Mouse (Mus musculus): ENCODE data around the gene Zc3h15. TPM values are rescaled to one million over a fixed set of nuclear protein-coding genes. Genes with fewer than 3 reads are reported as not detected.
"Not testable (repeated sequence)": the region's sequence is repeated elsewhere in the genome, so short reads cannot be mapped to it uniquely, and the experiment has no call there.

Zc3h15 gene
- polyA plus RNA-seq, 1 experiment from 2014 or later = 145 TPM

GRCm38 (mm10) chr2:83652606-83653005 is 8.4 kb downstream of the Zc3h15 start:
- H3K27ac ChIP-seq = no peak overlapping the region
- ATAC-seq = no peak
- no peaks in the 10 kb centered on the region for H3K9me3 ChIP-seq
- H3K4me1 ChIP-seq (replicated peaks) = peaks cover 4% of the 10 kb centered on the region; the same call in 1 of the 2 replicates
- H3K36me3 ChIP-seq = no peaks in the 10 kb centered on the region
- no peaks in the 10 kb centered on the region for H3K27me3 ChIP-seq (replicated peaks)
- H3K4me3 ChIP-seq (replicated peaks) = no peak overlapping the region
- H3K4me2 ChIP-seq (replicated peaks) = no peak overlapping the region
- no peak overlapping the region for H3K9ac ChIP-seq

DNA sequence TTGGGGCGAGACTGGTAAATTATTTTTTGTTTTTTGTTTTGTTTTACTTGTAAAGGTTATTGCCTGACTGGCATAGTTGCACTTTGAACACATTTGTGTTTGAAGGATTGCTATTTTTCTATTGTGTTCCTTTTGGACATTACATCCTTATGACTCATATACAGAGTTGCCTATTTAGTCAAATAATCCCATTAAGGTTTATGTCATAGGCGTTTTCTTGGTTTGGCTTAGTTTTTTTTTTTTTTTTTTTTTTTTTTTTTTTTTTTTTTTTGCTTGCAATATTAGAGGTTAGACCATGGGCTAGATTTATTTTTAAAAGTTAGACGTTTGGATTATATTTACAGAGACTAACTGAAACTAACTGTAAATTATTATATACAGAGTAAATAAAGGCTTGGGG is 15.0 kb downstream of the Zc3h15 start:
- Histone ChIP-seq H3K4me1 (replicated peaks) (no peaks in the 10 kb centered on the region), H3K9me3 (no peaks in the 10 kb centered on the region), H3K27ac (no peak overlapping the region), H3K4me2 (replicated peaks) (no peak overlapping the region), H3K4me3 (replicated peaks) (no peak overlapping the region), H3K9ac (no peak overlapping the region), H3K27me3 (replicated peaks) (no peaks in the 10 kb centered on the region), H3K36me3 (peaks cover 8% of the 10 kb centered on the region; the same call in 1 of the 2 replicates)
- ATAC-seq = no peak
- WGBS = 77% methylated on average over 3 of the region's 3 CpGs

- H3K9ac ChIP-seq = no peak overlapping the region
- no peaks in the 10 kb centered on the region for H3K4me1 ChIP-seq (replicated peaks)
- H3K4me2 ChIP-seq (replicated peaks) = no peak overlapping the region
- H3K27me3 ChIP-seq (replicated peaks) = no peaks in the 10 kb centered on the region
- WGBS = 97% methylated on average over 1 of the region's 1 CpGs
- H3K9me3 ChIP-seq = no peaks in the 10 kb centered on the region
- H3K36me3 ChIP-seq = peaks cover 8% of the 10 kb centered on the region; the same call in 1 of the 2 replicates
- H3K27ac ChIP-seq = no peak overlapping the region
- ATAC-seq = no peak
- H3K4me3 ChIP-seq (replicated peaks) = no peak overlapping the region
Measured at GRCm38 (mm10) chr2:83660114-83660513, 15.9 kb downstream of the Zc3h15 start.

DNA sequence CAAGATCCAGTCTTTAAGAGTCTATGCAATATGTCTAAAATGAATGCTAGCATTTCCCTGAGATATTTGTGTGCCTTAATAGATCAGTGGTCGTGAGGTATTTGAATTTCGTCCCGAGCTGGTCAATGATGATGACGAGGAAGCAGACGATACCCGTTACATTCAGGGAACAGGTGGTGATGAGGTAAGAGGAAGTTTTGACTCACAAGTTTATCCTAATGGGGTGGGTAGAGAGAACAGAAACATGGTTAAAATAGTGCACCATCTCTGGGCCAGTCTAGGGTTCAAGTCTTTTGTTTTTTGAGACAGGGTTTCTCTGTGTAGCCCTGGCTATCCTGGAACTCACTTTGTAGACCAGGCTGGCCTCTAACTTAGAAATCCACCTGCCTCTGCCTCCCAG is 17.1 kb downstream of the Zc3h15 start:
- 94% methylated on average over 6 of the region's 6 CpGs for WGBS
- Histone ChIP-seq H3K9ac (no peak overlapping the region), H3K4me2 (replicated peaks) (no peak overlapping the region), H3K4me3 (replicated peaks) (no peak overlapping the region), H3K4me1 (replicated peaks) (no peaks in the 10 kb centered on the region), H3K36me3 (peaks cover 8% of the 10 kb centered on the region; the same call in 1 of the 2 replicates), H3K27ac (no peak overlapping the region), H3K27me3 (replicated peaks) (no peaks in the 10 kb centered on the region), H3K9me3 (no peaks in the 10 kb centered on the region)
- ATAC-seq = no peak

DNA sequence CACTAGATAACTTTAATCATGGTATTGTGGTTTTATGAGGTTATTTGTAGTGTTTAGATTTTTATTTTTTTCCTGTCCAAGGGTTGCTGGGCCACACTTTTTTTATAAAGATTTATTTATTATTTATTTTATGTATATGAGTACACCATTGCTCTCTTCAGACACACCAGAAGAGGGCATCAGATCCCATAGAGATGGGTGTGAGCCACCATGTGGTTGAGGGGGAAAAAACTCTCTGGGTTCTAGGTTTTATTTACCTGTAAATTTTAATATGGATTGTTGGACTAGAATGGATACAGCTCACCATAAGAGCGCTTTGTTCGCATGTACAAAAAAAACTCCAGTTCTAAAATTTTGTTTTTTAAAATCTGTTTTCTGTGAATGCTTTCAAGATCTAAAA is 20.8 kb downstream of the Zc3h15 start:
- not testable (repeated sequence) for H3K9me3 ChIP-seq; H3K4me1 ChIP-seq (replicated peaks); H3K27me3 ChIP-seq (replicated peaks); H3K9ac ChIP-seq; H3K4me3 ChIP-seq (replicated peaks); ATAC-seq; H3K4me2 ChIP-seq (replicated peaks); H3K27ac ChIP-seq
- 98% methylated on average over 2 of the region's 2 CpGs for WGBS
- H3K36me3 ChIP-seq = peaks cover 10% of the 10 kb centered on the region; the same call in 1 of the 2 replicates

DNA sequence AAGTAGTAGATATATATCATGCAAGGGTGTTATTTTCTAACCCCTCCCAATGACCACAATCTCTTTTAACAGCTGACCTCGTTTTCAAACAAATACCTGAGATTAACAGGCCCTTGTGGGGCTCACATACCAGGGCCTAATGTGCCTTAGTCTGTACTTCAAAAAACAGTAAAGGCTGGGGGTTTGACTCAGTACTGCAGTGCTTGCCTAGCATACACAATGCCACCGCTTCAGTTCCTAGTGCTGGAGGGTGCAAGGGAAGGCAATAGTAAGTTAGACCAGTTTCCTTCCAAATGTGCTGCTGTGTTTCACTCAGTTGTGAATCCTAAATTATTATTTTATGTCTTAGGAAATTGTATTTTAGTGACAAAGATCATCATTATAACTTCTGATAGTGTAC is 23.2 kb downstream of the Zc3h15 start:
- no peaks in the 10 kb centered on the region for H3K9me3 ChIP-seq
- no peak overlapping the region for H3K9ac ChIP-seq
- ATAC-seq = no peak
- no peaks in the 10 kb centered on the region for H3K27me3 ChIP-seq (replicated peaks)
- 85% methylated on average over 2 of the region's 2 CpGs for WGBS
- H3K4me2 ChIP-seq (replicated peaks) = no peak overlapping the region
- no peaks in the 10 kb centered on the region for H3K4me1 ChIP-seq (replicated peaks)
- peaks cover 6% of the 10 kb centered on the region; the same call in 1 of the 2 replicates for H3K36me3 ChIP-seq
- no peak overlapping the region for H3K27ac ChIP-seq
- H3K4me3 ChIP-seq (replicated peaks) = no peak overlapping the region

DNA sequence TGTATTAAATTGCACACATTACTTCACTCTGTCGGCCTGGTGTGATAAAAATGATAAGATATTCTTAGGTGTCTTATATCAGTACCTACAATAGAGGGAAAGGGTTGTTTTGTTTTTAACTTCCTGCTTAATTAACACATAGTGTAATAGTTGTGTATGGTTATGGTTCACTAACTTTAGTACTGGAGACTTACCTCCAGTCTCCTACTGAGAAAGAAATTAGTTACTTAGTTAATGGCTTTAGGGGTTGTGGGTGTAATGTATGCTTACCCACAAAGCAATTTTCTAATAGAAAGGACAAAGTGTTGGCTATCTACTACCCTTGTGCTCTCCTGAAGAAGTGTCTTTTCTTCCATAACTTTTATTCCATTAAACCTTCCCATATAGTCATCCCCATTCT is 23.8 kb downstream of the Zc3h15 start:
- H3K4me2 ChIP-seq (replicated peaks) = no peak overlapping the region
- no peaks in the 10 kb centered on the region for H3K27me3 ChIP-seq (replicated peaks)
- peaks cover 2% of the 10 kb centered on the region; the same call in 1 of the 2 replicates for H3K36me3 ChIP-seq
- H3K9me3 ChIP-seq = no peaks in the 10 kb centered on the region
- ATAC-seq = no peak
- no peak overlapping the region for H3K27ac ChIP-seq
- H3K4me3 ChIP-seq (replicated peaks) = no peak overlapping the region
- no peaks in the 10 kb centered on the region for H3K4me1 ChIP-seq (replicated peaks)
- H3K9ac ChIP-seq = no peak overlapping the region
- WGBS = 73% methylated on average over 1 of the region's 1 CpGs

GRCm38 (mm10) chr2:83669988-83670387 is 25.8 kb downstream of the Zc3h15 start:
- Histone ChIP-seq H3K4me3 (replicated peaks) (no peak overlapping the region), H3K9me3 (no peaks in the 10 kb centered on the region), H3K36me3 (peaks cover 2% of the 10 kb centered on the region; the same call in 1 of the 2 replicates), H3K4me1 (replicated peaks) (no peaks in the 10 kb centered on the region), H3K4me2 (replicated peaks) (no peak overlapping the region), H3K9ac (no peak overlapping the region), H3K27ac (no peak overlapping the region), H3K27me3 (replicated peaks) (no peaks in the 10 kb centered on the region)
- WGBS = 84% methylated on average over 5 of the region's 5 CpGs
- no peak for ATAC-seq

DNA sequence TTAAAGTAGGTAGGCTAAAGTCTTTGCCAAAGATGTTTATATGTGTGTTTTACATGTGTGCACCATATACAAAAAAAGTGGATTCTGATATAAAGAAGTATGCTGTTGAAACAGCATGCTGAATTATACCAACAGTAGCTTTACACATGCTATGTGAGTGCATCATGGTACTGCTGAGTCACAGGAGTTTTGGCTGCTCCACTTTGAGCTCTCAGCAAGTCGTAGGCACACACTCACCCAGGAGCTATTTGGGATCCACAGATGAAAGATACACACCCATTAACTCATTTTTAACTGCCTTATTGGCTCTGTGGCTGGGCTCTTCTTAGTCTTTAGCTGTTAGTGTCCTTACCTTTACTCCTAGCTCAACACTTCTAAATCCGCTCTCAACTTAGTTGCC is 27.6 kb downstream of the Zc3h15 start:
- Histone ChIP-seq H3K4me2 (replicated peaks) (no peak overlapping the region), H3K4me1 (replicated peaks) (no peaks in the 10 kb centered on the region), H3K9ac (no peak overlapping the region), H3K27ac (no peak overlapping the region), H3K27me3 (replicated peaks) (no peaks in the 10 kb centered on the region), H3K4me3 (replicated peaks) (no peak overlapping the region), H3K36me3 (peaks cover 2% of the 10 kb centered on the region; the same call in 1 of the 2 replicates), H3K9me3 (no peaks in the 10 kb centered on the region)
- ATAC-seq = no peak
- WGBS = 92% methylated on average over 2 of the region's 2 CpGs

DNA sequence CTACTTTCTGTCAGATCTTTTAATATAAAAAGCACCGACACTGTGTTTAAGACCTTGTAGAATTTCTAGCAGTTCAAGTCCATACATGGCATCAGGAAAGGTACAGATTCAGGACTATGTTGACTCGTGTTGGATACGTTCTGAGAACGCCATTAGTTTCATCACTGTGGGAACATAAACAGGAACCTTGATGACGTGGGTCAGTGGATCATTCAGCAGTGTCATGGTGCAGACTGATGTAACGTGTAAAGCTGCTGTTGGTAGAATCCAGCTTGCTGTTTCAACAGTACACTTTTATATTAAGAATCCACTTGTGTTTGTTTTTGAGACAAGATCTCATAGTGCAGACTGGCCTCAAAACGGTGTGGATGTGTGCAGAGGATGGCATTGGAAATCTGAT is 28.8 kb downstream of the Zc3h15 start:
- H3K9ac ChIP-seq = no peak overlapping the region
- no peaks in the 10 kb centered on the region for H3K9me3 ChIP-seq
- no peak for ATAC-seq
- no peaks in the 10 kb centered on the region for H3K27me3 ChIP-seq (replicated peaks)
- no peak overlapping the region for H3K27ac ChIP-seq
- no peak overlapping the region for H3K4me2 ChIP-seq (replicated peaks)
- H3K36me3 ChIP-seq = peaks cover 2% of the 10 kb centered on the region; the same call in 1 of the 2 replicates
- H3K4me1 ChIP-seq (replicated peaks) = no peaks in the 10 kb centered on the region
- no peak overlapping the region for H3K4me3 ChIP-seq (replicated peaks)
- WGBS = 62% methylated on average over 7 of the region's 7 CpGs

DNA sequence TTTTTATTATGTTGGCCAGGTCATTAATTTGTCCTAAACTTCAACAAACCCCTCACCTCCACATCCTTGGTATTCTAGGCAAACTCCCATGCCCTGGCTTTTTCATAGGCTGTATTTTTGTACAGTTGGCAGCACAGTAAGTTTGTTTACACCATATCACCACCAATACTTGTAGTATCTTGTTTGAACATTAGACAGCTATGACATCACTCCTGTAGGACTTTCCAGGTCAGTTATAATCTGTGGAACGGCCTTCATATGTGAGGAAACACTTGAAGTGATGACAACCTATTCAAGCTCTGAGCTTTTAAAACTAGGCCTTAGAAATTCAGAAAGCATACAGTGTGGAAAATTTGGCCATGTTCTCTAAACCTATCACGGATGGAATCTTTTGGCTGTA is 29.6 kb downstream of the Zc3h15 start:
- Histone ChIP-seq H3K4me1 (replicated peaks) (no peaks in the 10 kb centered on the region), H3K9me3 (no peaks in the 10 kb centered on the region), H3K27ac (no peak overlapping the region), H3K27me3 (replicated peaks) (no peaks in the 10 kb centered on the region), H3K36me3 (peaks cover under 1% of the 10 kb centered on the region; the same call in 1 of the 2 replicates), H3K9ac (no peak overlapping the region), H3K4me2 (replicated peaks) (no peak overlapping the region), H3K4me3 (replicated peaks) (no peak overlapping the region)
- ATAC-seq = no peak
- 83% methylated on average over 2 of the region's 2 CpGs for WGBS

GRCm38 (mm10) chr2:83674421-83674820 is 30.2 kb downstream of the Zc3h15 start:
- no peak overlapping the region for H3K4me3 ChIP-seq (replicated peaks)
- WGBS = 87% methylated on average over 7 of the region's 7 CpGs
- H3K9ac ChIP-seq = no peak overlapping the region
- H3K36me3 ChIP-seq = no peaks in the 10 kb centered on the region
- ATAC-seq = no peak
- no peaks in the 10 kb centered on the region for H3K9me3 ChIP-seq
- H3K27ac ChIP-seq = no peak overlapping the region
- H3K27me3 ChIP-seq (replicated peaks) = no peaks in the 10 kb centered on the region
- no peak overlapping the region for H3K4me2 ChIP-seq (replicated peaks)
- H3K4me1 ChIP-seq (replicated peaks) = no peaks in the 10 kb centered on the region

GRCm38 (mm10) chr2:83674896-83675295 is 30.7 kb downstream of the Zc3h15 start:
- no peaks in the 10 kb centered on the region for H3K4me1 ChIP-seq (replicated peaks)
- no peak for ATAC-seq
- H3K27ac ChIP-seq = no peak overlapping the region
- H3K4me3 ChIP-seq (replicated peaks) = no peak overlapping the region
- no peak overlapping the region for H3K9ac ChIP-seq
- no peaks in the 10 kb centered on the region for H3K36me3 ChIP-seq
- no peaks in the 10 kb centered on the region for H3K9me3 ChIP-seq
- no peaks in the 10 kb centered on the region for H3K27me3 ChIP-seq (replicated peaks)
- 90% methylated on average over 9 of the region's 9 CpGs for WGBS
- H3K4me2 ChIP-seq (replicated peaks) = no peak overlapping the region

All from intestine, embryonic 15.5 days (tissue).